Mouse (Mus musculus): ENCODE results near the gene Il4ra.

DNA sequence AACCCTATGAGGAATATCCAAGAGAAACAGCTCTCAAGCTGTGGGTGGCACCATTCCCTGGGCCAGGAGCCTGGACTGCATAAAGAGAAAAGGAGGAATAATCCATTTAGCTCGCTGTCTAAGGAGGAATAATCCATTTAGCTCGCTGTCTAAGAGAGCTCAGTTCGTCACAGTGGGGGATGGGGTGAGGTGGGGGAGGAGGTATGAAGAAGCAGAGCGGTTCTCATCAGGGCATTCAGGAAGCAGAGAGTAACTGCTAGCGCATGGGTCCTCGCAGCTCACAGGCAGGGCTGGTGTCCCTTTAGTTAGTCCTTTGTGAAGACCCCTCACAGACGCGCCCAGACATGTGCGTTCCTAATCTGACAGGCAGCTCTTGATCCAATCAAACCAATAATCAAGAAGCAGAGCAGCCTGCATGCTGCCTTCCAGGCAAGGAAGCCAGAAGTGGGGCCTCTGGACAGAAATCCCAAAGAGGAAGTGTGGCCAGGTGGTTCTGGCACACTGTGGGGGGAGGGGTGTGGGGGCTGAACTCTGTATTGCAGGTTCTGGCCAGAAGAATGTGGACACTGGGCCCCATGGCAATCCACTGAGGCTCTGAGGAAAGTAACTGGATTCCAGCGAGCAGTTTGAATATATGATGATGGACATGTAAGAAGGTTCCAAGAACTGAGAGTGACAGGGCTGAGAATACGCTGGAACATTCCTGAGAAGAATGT lies 9.4 kb upstream of the Il4ra start:
- TF ChIP-seq CTCF (IDR thresholded peaks at IDR 0.05; ENCODE audit: control insufficient read depth, insufficient read depth, insufficient read length) (no peak), CEBPB (IDR thresholded peaks at IDR 0.05; ENCODE audit: low read depth) (no peak), FOSL1 (IDR thresholded peaks at IDR 0.05; ENCODE audit: insufficient read depth, low read length, poor library complexity, severe bottlenecking) (no peak), MYOG (IDR thresholded peaks at IDR 0.05; ENCODE audit: control insufficient read depth, extremely low read depth, insufficient read length) (no peak), MAX (IDR thresholded peaks at IDR 0.05) (no peak)
